Mouse (Mus musculus) skeletal muscle tissue, adult 2 months (tissue): ENCODE measurements at regions not wholly inside any gene's neighbourhood (a gene's known extent, or its start where the extent isn't known, plus 50 kb on each side); places are given as distances from the start of the nearest gene placed in this dataset.

Experiments used
- DNase-seq: peaks from one replicate; pipeline ENCODE4 v3.0.0-alpha.2; 2012; ENCODE audit warnings: low read depth, low spot score

- DNase-seq: no peak
Measured at GRCm38 (mm10) chr8:128039341-128040064, 318.9 kb upstream of the Nrp1 start.

- DNase-seq: no peak
Measured at GRCm38 (mm10) chr8:128042877-128043276, 315.5 kb upstream of the Nrp1 start.

GRCm38 (mm10) chr8:128043392-128043791 is 315.0 kb upstream of the Nrp1 start:
- no peak for DNase-seq

- no peak for DNase-seq
Measured at GRCm38 (mm10) chr8:128056251-128056650, 302.2 kb upstream of the Nrp1 start.

- no peak for DNase-seq
Measured at GRCm38 (mm10) chr8:128057845-128058244, 300.6 kb upstream of the Nrp1 start.

- DNase-seq: no peak
Measured at GRCm38 (mm10) chr8:128059817-128060216, 298.6 kb upstream of the Nrp1 start.

GRCm38 (mm10) chr8:128064211-128064610 is 294.2 kb upstream of the Nrp1 start:
- no peak for DNase-seq

GRCm38 (mm10) chr8:128065127-128065526 is 293.3 kb upstream of the Nrp1 start:
- peak; percentile 51 for DNase-seq

GRCm38 (mm10) chr8:128065964-128066680 is 292.3 kb upstream of the Nrp1 start:
- DNase-seq: no peak

- DNase-seq: no peak
Measured at GRCm38 (mm10) chr8:128069749-128070148, 288.7 kb upstream of the Nrp1 start.

- no peak for DNase-seq
Measured at GRCm38 (mm10) chr8:128075566-128075965, 282.8 kb upstream of the Nrp1 start.

- DNase-seq: no peak
Measured at GRCm38 (mm10) chr8:128076226-128076625, 282.2 kb upstream of the Nrp1 start.

- peak; percentile 36 for DNase-seq
Measured at GRCm38 (mm10) chr8:128078740-128079139, 279.7 kb upstream of the Nrp1 start.

GRCm38 (mm10) chr8:128085800-128086199 is 272.6 kb upstream of the Nrp1 start:
- DNase-seq: no peak

GRCm38 (mm10) chr8:128087500-128087899 is 270.9 kb upstream of the Nrp1 start:
- DNase-seq: no peak

GRCm38 (mm10) chr8:128092826-128093225 is 265.6 kb upstream of the Nrp1 start:
- DNase-seq: no peak

- no peak for DNase-seq
Measured at GRCm38 (mm10) chr8:128095451-128095850, 263.0 kb upstream of the Nrp1 start.

GRCm38 (mm10) chr8:128097601-128098000 is 260.8 kb upstream of the Nrp1 start:
- DNase-seq: no peak

- DNase-seq: no peak
Measured at GRCm38 (mm10) chr8:128103380-128103779, 255.0 kb upstream of the Nrp1 start.

- DNase-seq: no peak
Measured at GRCm38 (mm10) chr8:128106569-128106968, 251.8 kb upstream of the Nrp1 start.

GRCm38 (mm10) chr8:128107041-128107440 is 251.4 kb upstream of the Nrp1 start:
- no peak for DNase-seq

- no peak for DNase-seq
Measured at GRCm38 (mm10) chr8:128109036-128109435, 249.4 kb upstream of the Nrp1 start.

GRCm38 (mm10) chr8:128111132-128111531 is 247.3 kb upstream of the Nrp1 start:
- no peak for DNase-seq
